Mouse (Mus musculus) ovary, postnatal 10 days (tissue): Measurements from ENCODE around the gene Plpp1.

Experiments
- DNase-seq: peaks from one replicate; pipeline ENCODE4 v3.0.0; 2022; ENCODE audit warnings: low spot score

Gene Plpp1

DNA sequence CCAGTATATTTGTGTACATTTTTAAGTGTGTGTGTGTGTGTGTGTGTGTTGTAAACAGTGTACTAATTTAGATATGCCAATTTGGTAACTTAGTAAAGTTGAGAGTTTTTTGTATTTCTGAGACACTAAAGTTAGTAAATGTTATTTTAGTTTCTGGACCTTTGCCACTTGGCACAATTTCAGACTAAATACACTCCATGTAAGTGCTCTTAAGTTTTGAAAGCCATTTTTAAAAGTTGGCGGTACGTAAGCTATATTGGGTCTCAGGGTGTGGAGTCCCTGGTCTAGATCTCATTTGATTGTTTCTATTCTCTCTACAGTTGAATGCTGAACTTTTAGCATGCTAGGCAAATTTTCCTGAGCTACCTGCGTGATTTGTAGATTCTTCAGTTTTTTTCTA is 17.5 kb downstream of the Plpp1 start:
- DNase-seq, result no peak

- DNase-seq, result no peak
These were observed 21.8 kb downstream of the Plpp1 start for GRCm38 (mm10) chr13:112822413-112822812.

DNA sequence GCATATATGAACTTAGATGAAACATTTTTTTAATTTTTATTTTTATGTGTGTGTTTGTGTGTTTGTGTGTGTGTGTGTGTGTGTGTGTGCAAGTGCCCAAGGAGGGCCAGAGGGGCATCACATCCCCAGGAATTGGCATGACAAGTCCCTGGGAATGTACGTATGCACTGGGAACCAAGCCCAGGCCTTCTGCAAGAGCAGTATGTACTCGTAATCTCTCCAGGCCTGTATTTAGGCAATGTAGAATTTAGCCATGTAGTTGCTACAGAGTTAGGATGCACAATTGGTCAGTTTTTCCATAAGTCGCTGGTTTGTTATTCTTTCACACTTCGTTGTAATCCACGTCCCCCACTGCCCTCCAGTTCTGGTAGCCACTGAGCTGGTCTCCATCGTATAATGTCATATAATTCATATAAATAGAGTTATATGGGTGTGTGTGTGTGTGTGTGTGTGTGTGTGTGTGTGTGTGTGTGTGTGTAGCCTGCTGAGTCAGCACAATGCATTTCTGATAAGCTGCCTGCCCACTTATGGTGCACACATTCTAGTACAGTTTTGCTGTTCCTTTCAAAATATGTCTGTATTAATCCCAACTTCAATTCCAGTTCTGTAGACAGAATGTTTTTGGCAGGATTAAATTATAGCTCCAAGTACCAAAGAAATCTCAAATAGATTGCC is 22.8 kb downstream of the Plpp1 start:
- DNase-seq, result no peak

DNA sequence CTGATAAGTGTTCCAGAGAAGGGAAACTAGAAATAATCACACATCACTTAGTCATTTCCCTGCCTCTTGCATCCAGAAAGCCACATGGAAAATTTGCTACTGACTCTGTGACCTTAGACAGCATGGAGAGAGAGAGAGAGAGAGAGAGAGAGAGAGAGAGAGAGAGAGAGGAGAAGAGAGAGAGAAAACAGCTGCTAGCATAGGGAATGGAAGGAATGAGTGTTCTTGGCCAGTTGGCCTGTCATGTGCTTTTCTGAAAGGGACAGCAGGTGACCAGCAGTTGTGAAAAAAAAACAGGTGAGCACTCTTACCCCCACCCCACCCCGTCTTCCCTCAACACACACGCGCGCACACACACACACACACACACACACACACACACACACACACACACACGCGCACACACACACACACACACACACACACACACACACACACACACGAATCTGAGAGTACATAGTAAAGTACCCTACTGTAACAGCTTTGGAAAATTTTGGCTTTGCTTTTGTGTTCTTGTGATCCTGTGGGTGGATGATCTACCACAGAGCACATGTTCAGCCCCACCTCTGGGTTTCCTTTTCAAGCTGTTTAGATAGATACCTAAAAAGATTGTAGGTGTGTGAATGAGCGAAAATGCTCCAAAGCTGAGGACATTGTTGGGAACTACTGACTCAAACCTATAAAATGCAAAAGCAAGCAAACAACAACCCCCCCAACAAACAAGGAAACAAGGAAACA is 23.5 kb downstream of the Plpp1 start:
- DNase-seq, result no peak

DNA sequence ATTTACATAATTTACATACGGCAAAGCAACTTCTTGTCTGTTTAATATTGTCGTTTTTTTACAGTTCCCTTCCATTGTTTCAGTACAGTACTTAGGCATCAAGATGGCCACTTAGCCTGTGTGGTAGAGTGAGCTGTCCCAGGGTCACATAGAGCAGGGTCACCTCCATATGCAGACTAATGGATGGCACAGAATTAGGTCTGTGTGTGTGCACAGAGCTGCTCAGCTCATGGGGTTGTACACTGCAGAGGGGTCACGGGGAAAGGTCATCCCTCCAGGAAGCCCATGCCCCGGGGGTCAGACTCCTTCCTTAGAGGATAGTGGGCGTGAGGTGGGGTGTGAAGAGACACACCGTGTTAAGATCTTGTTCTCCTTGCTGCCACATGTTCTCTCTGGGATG is 24.9 kb downstream of the Plpp1 start:
- DNase-seq, result no peak

- DNase-seq, result no peak
These were observed 29.0 kb downstream of the Plpp1 start for GRCm38 (mm10) chr13:112829619-112830018.

DNA sequence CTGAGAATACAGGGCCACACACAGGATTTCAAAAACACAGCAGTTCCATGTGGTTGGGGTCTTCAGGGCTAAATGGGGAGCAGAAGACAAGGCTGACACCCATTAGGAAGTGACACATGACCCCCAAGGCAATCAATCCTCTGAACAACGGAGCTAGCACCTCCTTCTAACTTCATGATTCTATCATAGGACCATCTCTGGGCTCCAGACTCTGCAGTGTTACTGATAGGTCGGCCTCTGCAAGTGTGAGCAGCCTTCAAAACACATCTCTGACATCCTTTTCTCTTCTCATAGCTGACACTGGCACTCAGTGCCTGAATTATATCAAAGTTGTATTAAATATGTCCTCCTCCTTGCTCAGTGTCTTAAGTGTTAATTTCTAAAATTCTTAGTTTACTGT is 32.0 kb downstream of the Plpp1 start:
- no peak for DNase-seq

- DNase-seq, result no peak
These were observed 32.8 kb downstream of the Plpp1 start for GRCm38 (mm10) chr13:112833253-112833894.

- no peak for DNase-seq
These were observed 33.3 kb downstream of the Plpp1 start for GRCm38 (mm10) chr13:112833895-112834263.

GRCm38 (mm10) chr13:112835113-112835512 is 34.5 kb downstream of the Plpp1 start:
- DNase-seq, result no peak

DNA sequence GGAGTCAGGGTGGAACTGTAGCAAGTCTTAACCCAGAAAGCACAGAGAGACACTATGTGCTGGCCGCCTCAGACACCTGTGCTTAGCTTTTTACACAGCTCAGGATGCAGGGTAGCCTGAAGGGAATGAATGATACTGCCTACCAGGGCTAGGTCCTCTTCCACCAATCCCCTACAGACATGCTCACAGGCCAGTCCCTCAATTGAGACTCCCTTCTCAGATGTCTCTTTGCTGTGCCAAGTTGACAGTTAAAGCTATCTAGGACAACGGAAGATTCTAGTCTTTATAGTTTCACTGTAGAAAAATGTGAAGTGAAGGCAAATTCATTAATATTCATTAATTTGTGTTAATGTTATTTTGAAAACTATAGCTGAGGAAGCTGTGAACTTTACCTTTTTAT is 36.4 kb downstream of the Plpp1 start:
- DNase-seq, result no peak

- DNase-seq, result no peak
These were observed 37.1 kb downstream of the Plpp1 start for GRCm38 (mm10) chr13:112837621-112838155.

DNA sequence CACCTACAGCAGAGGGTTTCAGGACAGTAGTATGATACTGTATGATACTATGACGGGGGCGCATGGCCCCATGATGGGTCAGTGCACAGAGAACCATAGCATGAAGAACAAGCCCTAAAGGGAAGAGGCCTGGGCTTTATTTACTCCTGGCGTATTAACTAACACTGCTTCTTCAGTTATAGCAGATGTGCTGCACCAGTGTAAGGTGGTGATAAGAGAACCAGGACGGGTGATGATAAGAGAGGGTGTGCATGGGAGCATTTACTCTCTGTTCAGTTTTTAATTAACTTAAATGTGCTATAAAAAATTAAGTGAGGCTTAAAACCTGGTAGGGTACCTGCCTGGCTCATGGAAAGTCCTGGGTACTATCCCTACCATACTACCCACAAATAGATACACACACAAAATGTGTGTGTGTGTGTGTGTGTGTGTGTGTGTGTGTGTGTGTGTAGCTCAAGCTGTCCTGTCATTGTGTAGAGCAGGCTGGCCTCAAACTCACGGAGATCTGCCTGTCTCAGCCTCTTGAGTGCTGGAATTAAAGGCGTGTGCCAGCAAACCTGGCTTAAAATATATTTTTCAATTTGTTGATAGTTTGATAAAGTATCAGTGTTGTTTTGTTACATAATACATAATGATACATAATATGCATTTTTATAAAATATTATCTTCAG is 38.1 kb downstream of the Plpp1 start:
- no peak for DNase-seq

GRCm38 (mm10) chr13:112840241-112841087 is 39.9 kb downstream of the Plpp1 start:
- no peak for DNase-seq

GRCm38 (mm10) chr13:112845931-112846330 is 45.3 kb downstream of the Plpp1 start:
- DNase-seq, result no peak

DNA sequence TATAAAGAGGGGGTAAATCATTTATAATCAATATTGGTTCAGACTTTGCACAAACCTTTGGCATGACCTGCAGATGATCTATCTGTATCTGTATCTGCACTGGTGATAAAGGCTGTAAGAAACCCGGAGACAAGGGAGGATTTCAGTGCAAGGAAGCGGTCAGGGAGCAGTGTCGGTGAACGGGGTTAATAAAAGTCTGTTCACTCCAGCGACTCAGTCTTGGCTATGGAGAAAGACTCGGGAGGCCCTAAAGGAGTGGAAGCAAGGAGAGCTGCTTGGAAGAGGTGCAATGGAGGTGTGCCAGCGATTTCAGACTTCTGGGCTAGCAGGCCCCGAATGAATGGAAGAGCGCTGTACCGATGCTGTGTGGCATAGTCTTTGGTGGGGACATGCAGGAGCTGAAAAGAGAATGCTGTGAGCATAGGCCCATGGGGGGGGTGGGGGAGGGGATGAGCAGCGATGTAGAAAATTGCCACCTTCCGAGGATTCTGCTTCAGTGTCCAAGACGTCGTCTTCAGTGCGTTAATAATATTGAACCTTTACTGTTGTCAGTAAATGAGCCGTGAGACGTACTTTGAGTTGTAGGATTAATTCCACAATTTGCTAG is 53.2 kb downstream of the Plpp1 start:
- no peak for DNase-seq

DNA sequence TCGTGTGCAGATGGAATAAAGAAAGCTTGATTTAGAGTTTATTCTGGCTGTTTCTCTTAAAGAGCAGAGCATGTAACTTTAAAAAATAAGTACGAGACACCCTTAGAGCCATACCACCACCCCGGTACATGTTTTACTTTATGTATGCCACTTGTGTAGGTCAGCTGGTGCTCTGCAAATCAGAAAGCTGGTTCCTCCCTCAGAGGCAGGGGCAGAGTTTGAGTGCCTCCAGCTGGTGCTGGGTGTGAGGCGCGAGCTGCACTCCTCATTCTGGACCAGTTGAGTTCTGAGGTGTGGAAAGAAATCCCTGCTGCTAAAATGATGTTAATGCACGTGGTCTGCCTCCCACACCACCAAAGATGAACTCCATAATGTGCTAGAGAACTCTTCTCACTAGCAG is 53.8 kb downstream of the Plpp1 start:
- DNase-seq, result no peak

DNA sequence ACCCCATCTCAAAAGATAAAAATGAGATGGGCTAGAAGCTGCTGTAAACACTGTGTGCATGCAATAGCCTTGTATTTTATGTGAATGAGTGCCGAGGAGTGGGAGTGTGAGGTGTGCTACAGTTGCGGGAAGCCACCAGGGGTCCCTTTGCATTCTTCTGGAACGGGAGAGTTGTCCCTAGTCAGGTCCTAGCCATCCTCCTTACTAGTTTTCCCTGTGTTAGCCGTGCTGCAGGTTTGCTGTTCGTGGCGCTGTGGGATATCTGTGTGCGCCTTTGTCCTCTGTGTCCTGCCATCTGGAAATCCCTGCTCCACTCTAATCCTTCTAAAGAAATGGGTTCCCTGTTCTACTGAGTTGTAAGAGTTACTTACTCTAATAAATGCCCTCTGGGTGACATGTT is 57.3 kb downstream of the Plpp1 start:
- DNase-seq, result no peak

- no peak for DNase-seq
These were observed 59.1 kb downstream of the Plpp1 start for GRCm38 (mm10) chr13:112859574-112860134.

GRCm38 (mm10) chr13:112860370-112860769 is 59.8 kb downstream of the Plpp1 start:
- DNase-seq, result no peak

DNA sequence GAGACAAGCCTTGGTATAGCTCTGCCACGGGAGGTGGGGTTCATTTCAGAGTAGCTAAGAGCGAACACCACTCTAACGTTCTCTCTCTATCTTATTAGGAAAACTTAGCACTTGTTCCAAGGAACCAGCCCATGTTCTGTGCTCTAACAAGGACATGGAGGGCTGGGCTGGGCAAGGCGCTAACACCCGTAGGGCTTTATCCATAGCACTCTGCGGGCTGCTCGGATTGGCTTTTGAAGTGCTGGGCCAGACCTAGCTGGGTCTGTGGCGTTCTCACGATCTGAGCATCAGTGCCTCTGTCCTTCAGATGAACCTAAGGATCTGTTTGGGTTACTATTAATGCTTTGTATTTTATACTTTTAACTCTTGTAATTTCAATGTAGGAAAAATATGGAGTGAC is 60.3 kb downstream of the Plpp1 start:
- no peak for DNase-seq
